Mouse (Mus musculus) duodenum, adult 2 months (tissue): Measurements from ENCODE around the gene Rab3d. TPM values are rescaled to one million over a fixed set of nuclear protein-coding genes. Genes with fewer than 3 reads are reported as not detected.

Source experiments
- polyA plus RNA-seq: library from polyadenylated mRNA; depleted of rRNA; stranded (reverse); fragments of >200 nt; gene quantifications from 2 replicates; pipeline ENCODE4 v1.2.3, GENCODE M21; 2012; ENCODE audit warnings: low replicate concordance; rRNA removed

Gene Rab3d
- polyA plus RNA-seq: 32.5 and 58.0 TPM in 2 replicates

DNA sequence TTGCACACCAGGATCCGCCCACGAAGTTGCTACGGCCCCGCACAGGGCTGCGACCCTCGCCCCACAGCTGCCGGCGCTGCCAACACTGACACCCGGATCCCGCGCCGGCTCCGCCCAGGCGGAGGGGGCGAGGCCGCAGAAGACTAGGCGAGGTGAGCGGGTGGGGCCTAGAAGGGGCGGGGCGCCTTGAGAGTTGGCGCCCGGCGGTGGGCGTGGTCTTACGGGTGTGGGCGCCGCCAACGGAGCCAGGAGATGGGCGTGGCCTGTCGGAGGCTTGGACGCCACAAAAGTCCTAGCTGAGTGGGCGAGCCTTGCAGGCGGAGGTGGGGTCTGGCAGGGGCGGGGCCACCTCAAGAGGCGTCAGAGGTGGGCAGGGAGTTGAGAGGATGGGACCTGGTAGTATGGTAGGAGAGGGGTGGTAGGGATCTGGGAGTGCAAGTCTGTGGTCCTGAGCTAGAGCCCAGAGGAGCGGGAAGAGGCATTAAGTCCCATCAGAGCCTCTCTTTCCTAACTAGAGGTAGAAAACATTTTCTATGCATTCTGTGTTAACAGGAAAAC is at the start of gene Rab3d:
Gene Rab3d (minus strand): TSS at position 158 of the 558 bp plus-strand sequence.

DNA sequence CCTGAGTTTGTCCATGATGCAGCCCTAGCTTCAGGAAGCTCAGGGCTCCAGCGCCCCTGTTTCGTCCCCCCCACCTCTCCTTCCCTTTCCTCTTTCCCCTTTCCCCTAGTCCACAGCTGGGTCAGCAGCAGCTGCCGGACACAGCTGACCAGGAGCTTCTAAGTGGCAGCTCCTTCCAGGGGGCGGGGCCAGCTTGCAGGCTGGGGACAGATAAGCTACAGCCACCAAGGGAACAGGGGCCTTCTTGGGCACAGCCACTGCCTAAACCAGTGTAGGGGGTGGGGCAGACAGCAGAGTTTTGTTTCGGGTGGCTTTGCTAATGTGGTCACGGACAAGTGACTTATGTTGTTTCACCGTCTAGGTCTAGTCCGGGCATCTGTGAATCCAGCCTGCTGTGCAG is 45.4 kb upstream of the Rab3d start, which contains the start of gene Epor:
Gene Epor (minus strand): TSS at position 90 of the 400 bp plus-strand sequence.

DNA sequence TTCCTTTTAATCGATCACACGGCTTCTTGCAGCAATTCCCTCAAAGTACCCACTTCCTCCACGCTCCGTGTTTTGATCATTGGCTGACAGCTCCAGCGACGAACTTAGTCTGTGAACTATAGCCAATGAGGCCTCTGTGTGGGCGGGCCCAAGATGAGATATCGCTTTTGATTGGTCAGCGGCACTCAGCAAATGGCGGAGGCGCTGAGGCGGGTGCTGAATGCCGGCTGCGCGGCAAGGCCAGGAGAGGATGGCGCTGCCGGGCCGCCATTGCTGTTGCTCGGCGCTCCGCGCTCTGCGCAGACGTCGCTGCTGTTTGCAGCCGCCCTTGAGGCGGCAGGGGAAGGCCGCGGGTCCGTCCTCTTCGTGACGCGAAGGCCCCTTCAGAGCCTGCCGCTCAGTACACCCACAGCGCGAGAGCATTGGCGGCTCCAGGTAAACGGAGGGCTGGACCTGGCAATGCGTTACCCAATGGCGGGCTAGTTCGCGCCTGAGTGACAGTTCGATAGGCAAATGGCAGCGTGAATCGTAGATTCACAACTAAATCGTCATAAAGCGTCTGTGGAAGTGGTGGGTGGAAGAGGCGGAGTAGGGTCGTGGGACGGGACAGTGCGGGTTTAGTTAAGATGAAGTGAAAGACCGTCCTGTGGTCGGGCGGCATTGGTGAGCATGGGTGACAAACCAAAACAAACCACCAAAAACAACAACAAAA is 37.7 kb upstream of the Rab3d start, which contains the start of gene Swsap1:
Gene Swsap1 (plus strand): TSS at position 186 of the 712 bp plus-strand sequence.

DNA sequence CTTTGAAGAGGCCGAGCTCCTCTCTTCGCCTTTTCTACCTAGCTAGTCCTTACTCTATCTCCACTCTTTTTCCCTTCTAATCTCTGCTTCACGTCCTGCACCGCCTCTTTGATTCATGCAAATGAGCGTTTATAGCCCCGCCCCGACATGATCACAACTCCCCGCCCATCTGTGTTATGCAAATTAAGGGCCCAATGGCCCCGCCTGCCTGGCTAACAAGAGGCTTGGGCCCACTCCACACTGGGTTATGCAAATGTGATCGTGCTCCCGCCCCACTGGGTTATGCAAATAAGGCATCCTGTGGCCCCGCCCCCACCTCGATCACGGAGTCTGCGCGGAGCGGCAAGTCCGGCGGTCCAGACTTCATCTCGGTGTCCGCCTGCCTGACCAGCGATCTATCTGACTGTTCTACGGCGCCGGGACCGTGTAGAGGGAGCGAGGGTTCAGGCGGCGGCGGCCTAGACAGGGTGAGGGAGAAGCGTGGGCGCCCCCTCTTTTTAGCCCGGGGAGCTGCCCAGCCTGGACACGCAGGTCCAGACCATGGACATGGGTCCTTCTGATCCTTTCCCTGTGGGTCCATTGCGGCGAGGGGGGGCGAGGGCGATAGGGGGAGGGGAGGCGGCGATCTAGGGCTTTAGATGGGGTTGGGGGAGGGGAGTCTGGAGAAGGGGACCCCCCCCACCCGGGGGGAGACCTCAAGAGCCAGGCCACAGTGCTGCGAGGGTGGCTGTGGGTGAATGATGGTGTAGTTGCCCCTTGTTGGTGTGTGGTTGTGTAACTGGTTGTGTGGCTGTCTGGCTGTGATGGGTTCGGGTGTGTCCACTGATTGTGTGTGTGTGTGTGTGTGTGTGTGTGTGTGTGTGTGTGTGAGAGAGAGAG is 18.9 kb upstream of the Rab3d start, which contains the start of gene Plppr2:
Gene Plppr2 (plus strand): TSS at position 342 of the 879 bp plus-strand sequence.

DNA sequence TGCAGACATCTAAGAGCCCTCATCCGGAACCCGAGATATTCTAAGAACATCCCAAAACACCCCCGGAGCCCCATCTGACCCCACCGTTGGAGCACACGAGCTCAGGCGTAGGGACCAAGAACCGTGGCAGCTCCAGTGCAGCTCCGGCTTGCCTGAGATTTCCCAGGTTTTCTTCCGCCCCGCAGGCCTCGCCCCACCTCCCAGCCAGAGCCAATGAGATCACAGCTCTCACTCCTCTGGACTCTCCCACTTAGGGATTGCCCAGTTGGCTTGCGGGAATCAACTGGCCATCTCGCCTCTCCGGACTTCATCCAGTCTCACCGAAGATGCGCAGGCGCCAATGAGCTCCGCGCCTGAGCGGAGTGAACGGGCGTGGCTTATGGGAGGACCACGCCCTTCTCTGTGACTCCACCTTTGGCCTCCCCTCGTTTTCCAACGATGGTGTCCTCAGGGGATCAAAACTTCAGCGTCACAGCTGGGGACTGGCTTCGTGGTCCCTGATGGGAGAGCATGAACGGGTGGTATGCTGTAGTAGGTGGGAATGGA is 9.3 kb upstream of the Rab3d start, which contains the start of the genes Ccdc159 and Tmem205:
Gene Ccdc159 (plus strand): TSS at position 264 of the 546 bp plus-strand sequence.
Gene Tmem205 (minus strand): TSS at position 349 of the 546 bp plus-strand sequence.

Other genes with a start within 250 kb of the Rab3d start
- 28.7 and 47.8 TPM in 2 replicates for gene Ldlr, start 194.7 kb downstream of the Rab3d start, polyA plus RNA-seq
- 9.2 and 13.7 TPM in 2 replicates for gene Spc24, start 157.9 kb downstream of the Rab3d start, polyA plus RNA-seq
- gene Kank2, start 119.4 kb downstream of the Rab3d start, polyA plus RNA-seq: 13.1 and 22.7 TPM in 2 replicates
- 18.2 and 18.8 TPM in 2 replicates for gene Angptl8, start 82.7 kb downstream of the Rab3d start, polyA plus RNA-seq
- 43.2 and 51.0 TPM in 2 replicates for gene Dock6, start 65.6 kb downstream of the Rab3d start, polyA plus RNA-seq
- gene Ccdc159, start 9.3 kb upstream of the Rab3d start, polyA plus RNA-seq: 0.63 and 2.5 TPM in 2 replicates
- 191 and 195 TPM in 2 replicates for gene Tmem205, start 9.4 kb upstream of the Rab3d start, polyA plus RNA-seq
- 6.9 and 11.4 TPM in 2 replicates for gene Plppr2, start 18.8 kb upstream of the Rab3d start, polyA plus RNA-seq
- gene Swsap1, start 37.6 kb upstream of the Rab3d start, polyA plus RNA-seq: 5.6 and 8.0 TPM in 2 replicates
- 2.4 and 3.9 TPM in 2 replicates for gene Epor, start 45.3 kb upstream of the Rab3d start, polyA plus RNA-seq
- 2.9 and 12.6 TPM in 2 replicates for gene Rgl3, start 71.3 kb upstream of the Rab3d start, polyA plus RNA-seq
- 0.17 TPM in 1 of 2 replicates, not detected in the other for gene Ccdc151, start 84.4 kb upstream of the Rab3d start, polyA plus RNA-seq
- gene Prkcsh, start 84.6 kb upstream of the Rab3d start, polyA plus RNA-seq: 118 and 211 TPM in 2 replicates
- 0.13 and 0.46 TPM in 2 replicates for gene Elavl3, start 133.8 kb upstream of the Rab3d start, polyA plus RNA-seq
- not detected in 2 replicates for gene Gm49318, start 153.1 kb upstream of the Rab3d start, polyA plus RNA-seq
- 8.8 and 9.9 TPM in 2 replicates for gene Zfp653, start 153.2 kb upstream of the Rab3d start, polyA plus RNA-seq
- 48.2 and 51.0 TPM in 2 replicates for gene Ecsit, start 167.2 kb upstream of the Rab3d start, polyA plus RNA-seq
- gene Cnn1, start 181.0 kb upstream of the Rab3d start, polyA plus RNA-seq: 144 and 245 TPM in 2 replicates
- gene Elof1, start 199.0 kb upstream of the Rab3d start, polyA plus RNA-seq: 118 and 169 TPM in 2 replicates
- gene Acp5, start 217.5 kb upstream of the Rab3d start, polyA plus RNA-seq: 197 and 274 TPM in 2 replicates
- 40.5 and 49.4 TPM in 2 replicates for gene Pigyl, start 238.7 kb upstream of the Rab3d start, polyA plus RNA-seq